12 mouse cellular contexts compared by ENCODE assay signal in the genomic region with DNA sequence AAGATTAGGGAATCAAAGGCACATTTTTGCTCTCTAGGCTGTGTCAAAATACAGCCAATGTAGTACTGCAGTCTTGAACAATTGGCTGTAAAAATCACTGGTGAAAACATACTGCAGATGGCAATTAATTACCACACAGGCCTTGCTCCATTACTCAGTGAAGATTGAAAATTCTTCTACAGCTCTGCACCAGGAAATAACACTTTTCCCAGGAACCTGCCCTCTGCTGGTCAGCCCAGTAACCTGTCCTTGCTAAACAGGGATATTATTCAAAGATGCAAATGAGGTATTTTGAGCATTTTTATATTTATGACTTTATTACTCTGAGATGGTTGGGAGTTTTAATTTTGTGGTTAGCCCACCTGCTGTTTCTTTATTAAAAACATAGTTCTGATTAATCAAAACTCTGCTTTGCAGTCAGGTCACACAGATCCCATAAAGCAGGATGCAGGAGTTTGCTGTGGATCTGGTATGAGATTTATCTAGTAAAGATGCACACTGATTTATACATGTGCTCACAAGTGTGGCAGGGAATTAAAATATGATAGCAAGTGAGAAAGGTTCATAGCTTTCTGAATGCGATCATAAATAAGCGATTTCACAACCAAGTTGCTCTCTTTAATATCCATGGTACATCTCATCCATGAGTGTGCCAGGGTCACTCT.
DNase-seq lines count a peak whose midpoint lies in the region; ATAC-seq and TF ChIP-seq lines count a peak whose summit lies in the region.
"Had no signal": no experiment of that assay in that cellular context is flagged by ENCODE, and none has a peak within 500 bp of the region (broad histone marks: within the 10 kb centered on the region; RNA-seq: fewer than 3 reads in every experiment).

No protein-coding gene starts in this region.

- WGBS in hindbrain, embryonic 11.5 days = 94% methylated on average over 2 of the region's 2 CpGs
- WGBS in hindbrain, embryonic 10.5 days = 89% methylated on average over 2 of the region's 2 CpGs
- 95% methylated on average over 2 of the region's 2 CpGs for WGBS in midbrain, postnatal 0 days
- WGBS in midbrain, embryonic 16.5 days = 92% methylated on average over 2 of the region's 2 CpGs
- WGBS in heart, embryonic 12.5 days = 87% methylated on average over 2 of the region's 2 CpGs

- H3K27me3 ChIP-seq in hindbrain, embryonic 11.5 days (ENCODE audit: control insufficient read depth, insufficient read depth, low read length) = no peaks in the 10 kb centered on the region
- H3K27me3 ChIP-seq in hindbrain, embryonic 10.5 days (ENCODE audit: insufficient read depth, poor library complexity, severe bottlenecking) = no peaks in the 10 kb centered on the region
- H3K27me3 ChIP-seq in midbrain, postnatal 0 days (ENCODE audit: insufficient read depth, low read length) = no peaks in the 10 kb centered on the region
- no peaks in the 10 kb centered on the region for H3K27me3 ChIP-seq in midbrain, embryonic 16.5 days (ENCODE audit: control insufficient read depth, insufficient read depth, low read depth, low read length)
- H3K27me3 ChIP-seq in heart, embryonic 12.5 days (replicated peaks) = no peaks in the 10 kb centered on the region
- H3K27me3 ChIP-seq: embryonic facial prominence, embryonic 13.5 days had no signal

- no peaks in the 10 kb centered on the region for H3K4me1 ChIP-seq in hindbrain, embryonic 11.5 days (replicated peaks; ENCODE audit: control insufficient read depth, insufficient read depth, low read length)
- no peaks in the 10 kb centered on the region for H3K4me1 ChIP-seq in hindbrain, embryonic 10.5 days (replicated peaks)
- no peaks in the 10 kb centered on the region for H3K4me1 ChIP-seq in midbrain, postnatal 0 days (ENCODE audit: insufficient read depth, low read length)
- H3K4me1 ChIP-seq in midbrain, embryonic 16.5 days (ENCODE audit: control insufficient read depth, insufficient read depth, low read length) = no peaks in the 10 kb centered on the region
- no peaks in the 10 kb centered on the region for H3K4me1 ChIP-seq in heart, embryonic 12.5 days (replicated peaks)
- H3K4me1 ChIP-seq: embryonic facial prominence, embryonic 13.5 days had no signal

- TF ChIP-seq CTCF in midbrain, postnatal 0 days (IDR thresholded peaks at IDR 0.05) = peak; percentile 65

- ATAC-seq in hindbrain, embryonic 11.5 days (ENCODE audit: low FRiP score) = no peak
- ATAC-seq in midbrain, postnatal 0 days (ENCODE audit: low FRiP score) = peak; percentile 41; the same call in 1 of the 2 replicates
- ATAC-seq in midbrain, embryonic 16.5 days = no peak
- no peak for ATAC-seq in heart, embryonic 12.5 days (ENCODE audit: insufficient number of reproducible peaks, low FRiP score)

- H3K36me3 ChIP-seq in hindbrain, embryonic 11.5 days (ENCODE audit: control insufficient read depth, insufficient read depth, low read length) = no peaks in the 10 kb centered on the region
- H3K36me3 ChIP-seq in hindbrain, embryonic 10.5 days = no peaks in the 10 kb centered on the region
- no peaks in the 10 kb centered on the region for H3K36me3 ChIP-seq in midbrain, postnatal 0 days (ENCODE audit: insufficient read depth, low read length)
- H3K36me3 ChIP-seq in midbrain, embryonic 16.5 days (ENCODE audit: control insufficient read depth, insufficient read depth, low read length) = no peaks in the 10 kb centered on the region
- H3K36me3 ChIP-seq in heart, embryonic 12.5 days = no peaks in the 10 kb centered on the region
- H3K36me3 ChIP-seq: embryonic facial prominence, embryonic 13.5 days had no signal

- no peaks in the 10 kb centered on the region for H3K9me3 ChIP-seq in hindbrain, embryonic 11.5 days (ENCODE audit: control insufficient read depth, low read length)
- no peaks in the 10 kb centered on the region for H3K9me3 ChIP-seq in hindbrain, embryonic 10.5 days
- H3K9me3 ChIP-seq in midbrain, postnatal 0 days (ENCODE audit: low read length) = no peaks in the 10 kb centered on the region
- no peaks in the 10 kb centered on the region for H3K9me3 ChIP-seq in midbrain, embryonic 16.5 days (replicated peaks; ENCODE audit: control insufficient read depth, low read length, poor library complexity, severe bottlenecking)
- H3K9me3 ChIP-seq in heart, embryonic 12.5 days (replicated peaks) = no peaks in the 10 kb centered on the region
- H3K9me3 ChIP-seq: embryonic facial prominence, embryonic 13.5 days had no signal

- no peak overlapping the region for H3K4me2 ChIP-seq in hindbrain, embryonic 11.5 days (replicated peaks; ENCODE audit: low read depth, low read length)
- no peak overlapping the region for H3K4me2 ChIP-seq in midbrain, postnatal 0 days (ENCODE audit: low read depth, low read length, poor library complexity, severe bottlenecking)
- H3K4me2 ChIP-seq in midbrain, embryonic 16.5 days (ENCODE audit: low read length) = no peak overlapping the region
- H3K4me2 ChIP-seq in heart, embryonic 12.5 days = no peak overlapping the region
- H3K4me2 ChIP-seq: embryonic facial prominence, embryonic 13.5 days had no signal

- DNase-seq in hindbrain, embryonic 11.5 days (ENCODE audit: low spot score) = peak; percentile 15
- no peak for DNase-seq in hindbrain, embryonic 10.5 days (ENCODE audit: low spot score)
- peak; percentile 59 for DNase-seq in midbrain, postnatal 0 days (ENCODE audit: low spot score)
- peak; percentile 5 for DNase-seq in embryo, embryonic 10.5 days (ENCODE audit: low spot score)
- DNase-seq in retina, embryonic 14.5 days (ENCODE audit: low spot score) = peak; percentile 37
- DNase-seq in urinary bladder, postnatal 25 days (ENCODE audit: low spot score) = no peak
- DNase-seq: gastrocnemius, postnatal 14 days; lung, adult 18-20 months had no signal

- H3K27ac ChIP-seq in hindbrain, embryonic 11.5 days (ENCODE audit: low read depth, low read length) = no peak overlapping the region
- no peak overlapping the region for H3K27ac ChIP-seq in hindbrain, embryonic 10.5 days
- H3K27ac ChIP-seq in midbrain, postnatal 0 days (ENCODE audit: low read depth, low read length) = no peak overlapping the region
- no peak overlapping the region for H3K27ac ChIP-seq in midbrain, embryonic 16.5 days (ENCODE audit: low read length)
- no peak overlapping the region for H3K27ac ChIP-seq in heart, embryonic 12.5 days (ENCODE audit: poor library complexity, severe bottlenecking)
- H3K27ac ChIP-seq: embryonic facial prominence, embryonic 13.5 days had no signal

- H3K4me3 ChIP-seq in hindbrain, embryonic 11.5 days (ENCODE audit: low read depth, low read length) = no peak overlapping the region
- H3K4me3 ChIP-seq in hindbrain, embryonic 10.5 days = no peak overlapping the region
- no peak overlapping the region for H3K4me3 ChIP-seq in midbrain, postnatal 0 days (ENCODE audit: low read depth, low read length)
- no peak overlapping the region for H3K4me3 ChIP-seq in midbrain, embryonic 16.5 days (ENCODE audit: low read depth, low read length)
- no peak overlapping the region for H3K4me3 ChIP-seq in heart, embryonic 12.5 days
- H3K4me3 ChIP-seq: embryonic facial prominence, embryonic 13.5 days; myocyte had no signal

- no peak overlapping the region for H3K9ac ChIP-seq in hindbrain, embryonic 11.5 days (ENCODE audit: low read depth, low read length)
- no peak overlapping the region for H3K9ac ChIP-seq in midbrain, postnatal 0 days (replicated peaks; ENCODE audit: low read length, poor library complexity, severe bottlenecking)
- H3K9ac ChIP-seq in midbrain, embryonic 16.5 days (ENCODE audit: low read depth, low read length) = no peak overlapping the region
- no peak overlapping the region for H3K9ac ChIP-seq in heart, embryonic 12.5 days
- H3K9ac ChIP-seq: embryonic facial prominence, embryonic 13.5 days had no signal

Comparison
In these comparisons a context has a peak if more than half of its experiments do, and no peak if none do; other contexts are left out.
1. DNase-seq: peak in hindbrain, embryonic 11.5 days (single experiment), midbrain, postnatal 0 days (single experiment), embryo, embryonic 10.5 days (single experiment) and retina, embryonic 14.5 days (single experiment); none in hindbrain, embryonic 10.5 days (single experiment) and urinary bladder, postnatal 25 days (single experiment).